Mouse (Mus musculus): Measurements from ENCODE around the gene Macrod2.

Macrod2 gene

GRCm38 (mm10) chr2:142407341-142407740, 2012.2 kb downstream of the Macrod2 start:
- no peak for DNase-seq

- no peak for DNase-seq
Measured at GRCm38 (mm10) chr2:142410124-142410523, 2015.0 kb downstream of the Macrod2 start.

DNA sequence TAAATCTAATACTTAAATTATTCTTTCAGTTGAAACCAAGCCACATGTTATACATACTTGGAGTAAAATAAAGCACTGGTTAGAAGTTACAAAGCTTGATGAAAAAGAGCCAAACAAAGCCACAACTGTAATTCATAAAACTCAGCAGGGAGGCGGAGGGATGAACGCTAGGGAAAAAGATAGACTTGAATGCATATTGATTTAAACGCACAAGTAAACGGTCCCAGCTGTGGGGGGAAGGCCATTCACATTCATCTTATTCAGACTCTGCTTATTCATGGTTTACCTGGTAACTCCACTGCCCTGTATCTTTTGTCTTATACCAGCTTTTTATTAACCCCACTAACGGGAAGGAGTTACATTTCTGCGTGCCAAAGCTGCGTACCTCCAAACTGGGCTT, 2038.0 kb downstream of the Macrod2 start:
- no peak for DNase-seq

DNA sequence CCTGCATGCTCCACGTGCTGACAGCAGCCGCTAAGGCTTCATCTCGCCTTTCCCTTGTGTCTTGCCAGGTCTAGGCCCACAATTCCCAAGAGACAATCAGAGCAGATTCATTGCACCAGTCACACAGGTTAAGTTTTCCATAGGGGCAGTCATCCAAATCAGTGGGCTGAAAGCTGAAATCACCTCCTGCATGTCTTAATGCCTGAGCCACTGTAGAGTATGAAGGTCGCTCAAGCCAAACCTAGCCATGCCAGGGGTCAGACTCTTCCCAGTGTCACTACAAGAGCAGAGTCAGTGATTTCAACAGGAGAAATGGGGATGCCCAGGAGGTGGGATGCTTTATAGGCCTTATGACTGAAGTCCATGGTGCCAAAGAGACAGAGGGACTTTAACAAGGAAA, 2039.6 kb downstream of the Macrod2 start:
- DNase-seq = no peak

- DNase-seq = peak; percentile 51
Measured at GRCm38 (mm10) chr2:142437606-142438461, 2042.7 kb downstream of the Macrod2 start.
